Mouse (Mus musculus) adrenal gland (tissue): Measurements from ENCODE around the gene Vmn1r212.
"Not testable (repeated sequence)": the region's sequence is repeated elsewhere in the genome, so short reads cannot be mapped to it uniquely, and the experiment has no call there.

ENCODE experiments used
- intact Hi-C: fragments of 180-260 bp; cut with DNase I; formaldehyde crosslinking; loops from one replicate; pipeline ENCODE4 v1.15.1; 2025
- long read RNA-seq, 2 experiments: library from polyadenylated mRNA; unstranded; transcript quantifications; one replicate each; pipeline ENCODE4 v2.0.0; 2020; ENCODE audit warnings: borderline replicate concordance in 1 of 2; ENCODE audit not compliant: insufficient replicate concordance in 1 of 2

Vmn1r212 gene
- long read RNA-seq, experiment 1 = 0 reads
- long read RNA-seq, experiment 2 = 0 reads

DNA sequence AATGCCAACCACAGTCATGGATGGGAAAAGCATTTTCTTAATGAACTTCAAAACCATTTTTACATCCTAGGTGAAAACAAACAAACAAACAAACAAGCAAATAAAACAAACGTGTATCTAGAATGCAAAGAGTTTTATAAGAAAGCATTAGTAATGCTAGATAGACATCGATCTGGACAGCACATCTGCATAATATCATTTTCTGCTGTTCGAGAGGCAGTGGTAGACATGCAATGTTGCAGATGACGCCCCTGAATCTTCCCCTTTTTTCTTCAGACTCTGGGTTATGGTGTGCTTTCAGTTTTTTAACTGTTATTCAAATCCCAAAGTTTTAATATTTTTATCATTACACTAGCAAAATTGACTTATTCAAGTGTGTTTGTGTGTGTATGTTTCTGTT, at the start of gene Vmn1r212:
Vmn1r212 (minus strand) TSS at position 101 of the 400 bp plus-strand sequence.
- intact Hi-C loops = no loop called here

GRCm38 (mm10) chr13:22879257-22879656, 4.7 kb downstream of the Vmn1r212 start:
- intact Hi-C loops = no loop called here

- intact Hi-C loops = no loop called here
These were observed 26.5 kb downstream of the Vmn1r212 start, which contains the start of gene Vmn1r211 for GRCm38 (mm10) chr13:22857461-22857860. Gene Vmn1r211, minus strand, starts transcription at chr13:22857561.

GRCm38 (mm10) chr13:22854760-22855159, 29.2 kb downstream of the Vmn1r212 start:
- intact Hi-C loops = no loop called here

DNA sequence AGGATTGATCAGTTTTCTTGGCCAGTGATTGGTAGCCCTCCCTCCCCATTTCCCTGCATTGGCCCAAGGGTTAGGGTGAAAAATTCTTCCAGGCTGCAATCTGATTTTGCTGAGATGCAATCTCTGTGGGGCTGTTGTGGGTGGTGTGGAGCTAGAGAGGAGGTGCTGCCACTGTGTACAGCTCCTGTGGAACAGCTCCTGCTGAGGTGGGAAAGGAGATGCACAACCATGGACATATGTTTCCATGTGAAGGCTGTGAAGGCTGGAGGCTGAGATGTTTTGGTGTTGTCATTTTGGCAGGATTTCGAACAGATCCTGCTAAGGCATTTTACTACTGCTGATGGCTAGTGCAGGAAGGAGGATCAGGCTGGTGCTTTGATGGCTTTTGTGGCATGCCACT, 37.2 kb downstream of the Vmn1r212 start:
- intact Hi-C loops = no loop called here

DNA sequence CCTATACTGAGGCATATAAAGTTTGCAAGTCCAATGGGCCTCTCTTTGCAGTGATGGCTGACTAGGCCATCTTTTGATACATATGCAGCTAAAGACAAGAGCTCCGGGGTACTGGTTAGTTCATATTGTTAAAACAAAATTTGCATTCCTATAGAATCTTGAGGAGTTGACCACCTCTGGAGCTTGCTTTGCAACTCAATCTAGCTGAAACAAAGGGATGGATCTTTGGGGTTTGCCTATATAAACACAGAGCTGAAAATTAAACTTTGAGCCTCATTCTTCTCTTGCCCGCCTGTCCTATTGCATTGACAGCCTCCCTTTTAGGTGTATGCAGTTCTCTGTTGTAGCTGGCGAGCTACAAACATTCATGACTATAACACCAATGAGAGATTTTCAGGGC, 39.7 kb downstream of the Vmn1r212 start:
- intact Hi-C loops = not testable (repeated sequence)
